Mouse (Mus musculus) hindbrain, embryonic 16.5 days (tissue): ENCODE data around the gene Ece1. TPM values are rescaled to one million over a fixed set of nuclear protein-coding genes. Genes with fewer than 3 reads are reported as not detected.

ENCODE experiments used
- ATAC-seq: fragments of 200-750 bp; cut with Nextera tagmentation; 2 replicates; pipeline ENCODE4 v1.8.0; 2017; ENCODE audit warnings: moderate TSS enrichment, moderate library complexity
- H3K27ac ChIP-seq: fragments of 300-500 bp; sonication (generic); 2 replicates; pipeline ENCODE4 v1.5.1; 2014; ENCODE audit warnings: low read depth, mild to moderate bottlenecking, control low read depth, low read length, moderate library complexity
- H3K27me3 ChIP-seq: fragments of 300-500 bp; sonication (generic); replicated peaks from 2 replicates; pipeline ENCODE4 v1.6.1; 2014; ENCODE audit warnings: low read length; ENCODE audit not compliant: control insufficient read depth, insufficient read depth
- H3K36me3 ChIP-seq: fragments of 300-500 bp; sonication (generic); 2 replicates; pipeline ENCODE4 v1.6.1; 2014; ENCODE audit warnings: mild to moderate bottlenecking, low read length, moderate library complexity, mixed read lengths; ENCODE audit not compliant: control insufficient read depth, insufficient read depth
- H3K4me1 ChIP-seq: fragments of 300-500 bp; sonication (generic); 2 replicates; pipeline ENCODE4 v1.6.1; 2014; ENCODE audit warnings: low read depth, low read length; ENCODE audit not compliant: control insufficient read depth, insufficient read depth
- H3K4me2 ChIP-seq: fragments of 300-500 bp; sonication (generic); 2 replicates; pipeline ENCODE4 v1.6.1; 2014; ENCODE audit warnings: mild to moderate bottlenecking, low read length, control low read depth, moderate library complexity
- H3K4me3 ChIP-seq: fragments of 300-500 bp; sonication (generic); 2 replicates; pipeline ENCODE4 v1.5.1; 2014; ENCODE audit warnings: mild to moderate bottlenecking, low read length, control low read depth, moderate library complexity
- H3K9ac ChIP-seq: fragments of 300-500 bp; sonication (generic); 2 replicates; pipeline ENCODE4 v1.6.1; 2014; ENCODE audit warnings: low read depth, mild to moderate bottlenecking, control low read depth, low read length, moderate library complexity
- H3K9me3 ChIP-seq: fragments of 300-500 bp; sonication (generic); 2 replicates; pipeline ENCODE4 v1.6.1; 2014; ENCODE audit warnings: mild to moderate bottlenecking, low read length, moderate library complexity; ENCODE audit not compliant: control insufficient read depth
- WGBS: fragments of 180-500 bp; shearing (Covaris S2); extraction: QIAGEN DNeasy Blood & Tissue Kit; methylation state at CpG from one replicate; pipeline ENCODE4 v1.1.7; 2014; 5-methylcytosine and 5-hydroxymethylcytosine counted together
- polyA plus RNA-seq: library from polyadenylated mRNA; unstranded; fragments of >200 nt; fragmentation: Nextera tagmentation; extraction: Ambion mirVana; gene quantifications from 2 replicates; pipeline ENCODE4 v1.2.1, GENCODE M21; 2015

The Ece1 gene
- polyA plus RNA-seq, 1 experiment from 2014 or later: 18.5 TPM

- no peak for ATAC-seq
- H3K9ac ChIP-seq: no peak overlapping the region
- no peaks in the 10 kb centered on the region for H3K9me3 ChIP-seq
- peaks cover 6% of the 10 kb centered on the region; the same call in 1 of the 2 replicates for H3K36me3 ChIP-seq
- no peaks in the 10 kb centered on the region for H3K27me3 ChIP-seq
- H3K4me3 ChIP-seq: no peak overlapping the region
- WGBS: 92% methylated on average over 10 of the region's 10 CpGs
- peaks cover 21% of the 10 kb centered on the region for H3K4me1 ChIP-seq
- no peak overlapping the region for H3K27ac ChIP-seq
- H3K4me2 ChIP-seq: no peak overlapping the region
Observed at GRCm38 (mm10) chr4:137943540-137943939, 81.5 kb downstream of the Ece1 start.

DNA sequence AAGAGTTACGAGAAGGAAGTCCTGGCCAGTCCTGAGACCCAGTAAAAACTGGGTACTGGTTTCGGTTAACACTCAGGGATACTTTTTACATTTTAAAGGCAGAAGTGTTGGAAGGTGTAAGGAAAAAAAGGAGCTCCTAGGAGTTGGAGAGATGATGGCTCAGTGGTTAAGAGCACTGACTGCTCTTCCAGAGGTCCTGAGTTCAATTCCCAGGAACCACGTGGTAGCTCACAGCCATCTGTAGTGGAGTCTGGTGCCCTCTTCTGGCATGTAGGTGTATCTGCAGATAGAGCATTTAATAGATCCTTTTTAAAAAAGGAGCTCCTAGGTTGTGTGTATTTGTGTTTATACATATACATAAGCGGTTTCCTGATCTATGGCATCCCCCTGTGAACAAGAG lies 83.3 kb downstream of the Ece1 start:
- no peak for ATAC-seq
- peaks cover 13% of the 10 kb centered on the region for H3K36me3 ChIP-seq
- no peaks in the 10 kb centered on the region for H3K27me3 ChIP-seq
- 68% methylated on average over 4 of the region's 4 CpGs for WGBS
- no peak overlapping the region for H3K9ac ChIP-seq
- no peak overlapping the region for H3K4me2 ChIP-seq
- H3K27ac ChIP-seq: no peak overlapping the region
- peaks cover 17% of the 10 kb centered on the region for H3K4me1 ChIP-seq
- no peaks in the 10 kb centered on the region for H3K9me3 ChIP-seq
- H3K4me3 ChIP-seq: no peak overlapping the region

- Histone ChIP-seq H3K27ac (no peak overlapping the region), H3K27me3 (no peaks in the 10 kb centered on the region), H3K4me3 (no peak overlapping the region), H3K36me3 (peaks cover 19% of the 10 kb centered on the region), H3K9me3 (no peaks in the 10 kb centered on the region), H3K9ac (no peak overlapping the region), H3K4me1 (peaks cover 17% of the 10 kb centered on the region), H3K4me2 (no peak overlapping the region)
- no peak for ATAC-seq
- WGBS: 76% methylated on average over 9 of the region's 11 CpGs
Observed at GRCm38 (mm10) chr4:137946419-137946818, 84.4 kb downstream of the Ece1 start.

GRCm38 (mm10) chr4:137952840-137953239 lies 90.8 kb downstream of the Ece1 start:
- H3K27ac ChIP-seq: no peak overlapping the region
- no peak overlapping the region for H3K4me3 ChIP-seq
- no peak for ATAC-seq
- no peaks in the 10 kb centered on the region for H3K4me1 ChIP-seq
- no peaks in the 10 kb centered on the region for H3K27me3 ChIP-seq
- H3K9me3 ChIP-seq: no peaks in the 10 kb centered on the region
- 35% methylated on average over 4 of the region's 4 CpGs for WGBS
- H3K4me2 ChIP-seq: no peak overlapping the region
- peaks cover 26% of the 10 kb centered on the region for H3K36me3 ChIP-seq
- no peak overlapping the region for H3K9ac ChIP-seq

DNA sequence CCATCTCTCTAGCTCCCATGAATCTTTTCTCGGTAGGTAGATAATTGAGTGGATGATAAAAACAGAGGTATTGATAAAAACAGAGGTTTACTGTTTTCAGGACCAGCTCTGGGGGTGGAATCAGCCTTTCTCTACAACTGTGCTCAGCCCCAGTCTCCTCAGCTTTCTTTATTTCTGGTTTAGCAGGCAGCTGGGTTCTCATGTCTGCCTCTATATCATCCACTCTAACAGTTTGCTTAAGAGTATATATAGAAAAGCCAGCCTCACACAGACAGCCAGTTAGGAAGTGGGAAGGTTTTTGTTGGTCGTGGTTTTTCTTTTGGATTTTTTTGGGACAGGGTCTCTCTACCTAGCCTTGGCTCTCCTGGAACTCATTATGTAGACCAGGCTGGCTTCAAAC lies 92.1 kb downstream of the Ece1 start:
- 87% methylated on average over 2 of the region's 2 CpGs for WGBS
- Histone ChIP-seq H3K27me3 (no peaks in the 10 kb centered on the region), H3K9ac (no peak overlapping the region), H3K4me1 (no peaks in the 10 kb centered on the region), H3K9me3 (no peaks in the 10 kb centered on the region), H3K4me2 (no peak overlapping the region), H3K27ac (no peak overlapping the region), H3K4me3 (no peak overlapping the region), H3K36me3 (peaks cover 27% of the 10 kb centered on the region)
- no peak for ATAC-seq

DNA sequence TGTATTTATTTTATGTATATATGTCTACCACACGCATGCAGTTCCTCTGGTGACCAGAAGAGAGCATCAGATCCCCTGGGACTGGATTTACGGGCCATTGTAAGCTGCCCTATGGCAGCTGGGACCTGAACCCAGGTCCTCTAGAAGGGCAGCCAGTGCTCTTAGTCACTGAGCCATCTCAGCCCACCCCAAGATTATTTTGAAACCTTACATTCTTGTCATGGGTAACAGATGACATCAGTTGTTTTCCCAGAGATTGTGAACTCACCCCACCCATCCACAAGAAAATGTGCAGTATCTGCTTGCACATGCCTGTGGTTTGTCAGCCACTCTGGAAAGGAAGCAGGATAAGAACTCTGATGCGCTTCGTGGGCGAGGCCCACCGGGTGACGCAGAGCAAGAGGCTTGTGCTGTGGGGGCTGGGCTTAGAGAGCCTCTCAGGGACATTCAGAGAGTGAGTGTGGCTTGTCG lies 92.9 kb downstream of the Ece1 start:
- Histone ChIP-seq H3K4me3 (no peak overlapping the region), H3K9me3 (0 out of 2 replicates have a peak, but pooled peaks cover 3% of the 10 kb centered on the region), H3K4me1 (no peaks in the 10 kb centered on the region), H3K27me3 (no peaks in the 10 kb centered on the region), H3K4me2 (no peak overlapping the region), H3K36me3 (peaks cover 34% of the 10 kb centered on the region), H3K9ac (no peak overlapping the region), H3K27ac (no peak overlapping the region)
- ATAC-seq: no peak
- 89% methylated on average over 8 of the region's 8 CpGs for WGBS

GRCm38 (mm10) chr4:137956260-137956659 lies 94.2 kb downstream of the Ece1 start:
- Histone ChIP-seq H3K9me3 (0 out of 2 replicates have a peak, but pooled peaks cover 3% of the 10 kb centered on the region), H3K4me3 (no peak overlapping the region), H3K36me3 (peaks cover 25% of the 10 kb centered on the region), H3K27me3 (no peaks in the 10 kb centered on the region), H3K4me1 (no peaks in the 10 kb centered on the region), H3K4me2 (no peak overlapping the region), H3K9ac (no peak overlapping the region), H3K27ac (no peak overlapping the region)
- WGBS: 96% methylated on average over 15 of the region's 15 CpGs
- no peak for ATAC-seq

GRCm38 (mm10) chr4:137959889-137960665 lies 98.0 kb downstream of the Ece1 start:
- Histone ChIP-seq H3K4me3 (no peak overlapping the region), H3K36me3 (peaks cover 38% of the 10 kb centered on the region), H3K9ac (no peak overlapping the region), H3K27me3 (no peaks in the 10 kb centered on the region), H3K4me2 (no peak overlapping the region), H3K4me1 (no peaks in the 10 kb centered on the region), H3K9me3 (0 out of 2 replicates have a peak, but pooled peaks cover 3% of the 10 kb centered on the region), H3K27ac (no peak overlapping the region)
- WGBS: 80% methylated on average over 13 of the region's 13 CpGs
- ATAC-seq: no peak

- Histone ChIP-seq H3K27ac (no peak overlapping the region), H3K4me1 (no peaks in the 10 kb centered on the region), H3K4me2 (no peak overlapping the region), H3K27me3 (no peaks in the 10 kb centered on the region), H3K9ac (no peak overlapping the region), H3K36me3 (peaks cover 36% of the 10 kb centered on the region), H3K9me3 (0 out of 2 replicates have a peak, but pooled peaks cover 3% of the 10 kb centered on the region), H3K4me3 (no peak overlapping the region)
- WGBS: 79% methylated on average over 11 of the region's 11 CpGs
- no peak for ATAC-seq
Observed at GRCm38 (mm10) chr4:137960757-137961156, 98.7 kb downstream of the Ece1 start.
